Mouse (Mus musculus) R1 (cell line): ENCODE results near the gene Map4k1.

ENCODE experiments used
- DNase-seq: peaks from one replicate; pipeline ENCODE4 v3.0.0-alpha.2; 2018; ENCODE audit warnings: low read depth, low spot score

The Map4k1 gene

GRCm38 (mm10) chr7:28981651-28982273, at the start of gene Map4k1, which contains the start of gene Eif3k:
Gene Map4k1 (plus strand): TSS chr7:28982050.
Gene Eif3k (minus strand): TSS chr7:28981864.
- DNase-seq: peak; percentile 100

- peak; percentile 91 for DNase-seq
Observed at GRCm38 (mm10) chr7:28932421-28933041, 49.3 kb upstream of the Map4k1 start.

GRCm38 (mm10) chr7:28933825-28934224, 48.0 kb upstream of the Map4k1 start:
- no peak for DNase-seq

- peak; percentile 64 for DNase-seq
Observed at GRCm38 (mm10) chr7:28936787-28937186, 45.1 kb upstream of the Map4k1 start.

GRCm38 (mm10) chr7:28938654-28939053, 43.2 kb upstream of the Map4k1 start:
- peak; percentile 62 for DNase-seq

- DNase-seq: peak; percentile 72
Observed at GRCm38 (mm10) chr7:28939418-28940183, 42.2 kb upstream of the Map4k1 start.

- no peak for DNase-seq
Observed at GRCm38 (mm10) chr7:28941129-28941528, 40.7 kb upstream of the Map4k1 start.

- DNase-seq: no peak
Observed at GRCm38 (mm10) chr7:28941542-28941941, 40.3 kb upstream of the Map4k1 start.

GRCm38 (mm10) chr7:28943451-28944180, 38.2 kb upstream of the Map4k1 start:
- DNase-seq: peak; percentile 75

- DNase-seq: peak; percentile 86
Observed at GRCm38 (mm10) chr7:28944756-28945415, 37.0 kb upstream of the Map4k1 start.

GRCm38 (mm10) chr7:28945416-28946270, 36.2 kb upstream of the Map4k1 start:
- peak; percentile 94 for DNase-seq

- DNase-seq: peak; percentile 55
Observed at GRCm38 (mm10) chr7:28946271-28946610, 35.6 kb upstream of the Map4k1 start.

GRCm38 (mm10) chr7:28948746-28949145, 33.1 kb upstream of the Map4k1 start:
- no peak for DNase-seq

GRCm38 (mm10) chr7:28949298-28949697, 32.6 kb upstream of the Map4k1 start:
- DNase-seq: no peak

GRCm38 (mm10) chr7:28950346-28951037, 31.4 kb upstream of the Map4k1 start:
- DNase-seq: no peak

- no peak for DNase-seq
Observed at GRCm38 (mm10) chr7:28951764-28952163, 30.1 kb upstream of the Map4k1 start.

- no peak for DNase-seq
Observed at GRCm38 (mm10) chr7:28952786-28953185, 29.1 kb upstream of the Map4k1 start.

GRCm38 (mm10) chr7:28953476-28954376, 28.1 kb upstream of the Map4k1 start:
- peak; percentile 83 for DNase-seq

GRCm38 (mm10) chr7:28954773-28955172, 27.1 kb upstream of the Map4k1 start:
- DNase-seq: no peak
